Mouse (Mus musculus): ENCODE results near the gene Pcx.

The Pcx gene

GRCm38 (mm10) chr19:4589081-4589480, 78.8 kb downstream of the Pcx start:
- DNase-seq: no peak

- no peak for DNase-seq
Measured at GRCm38 (mm10) chr19:4590025-4590424, 79.8 kb downstream of the Pcx start.

- no peak for DNase-seq
Measured at GRCm38 (mm10) chr19:4593792-4594522, 83.7 kb downstream of the Pcx start.

DNA sequence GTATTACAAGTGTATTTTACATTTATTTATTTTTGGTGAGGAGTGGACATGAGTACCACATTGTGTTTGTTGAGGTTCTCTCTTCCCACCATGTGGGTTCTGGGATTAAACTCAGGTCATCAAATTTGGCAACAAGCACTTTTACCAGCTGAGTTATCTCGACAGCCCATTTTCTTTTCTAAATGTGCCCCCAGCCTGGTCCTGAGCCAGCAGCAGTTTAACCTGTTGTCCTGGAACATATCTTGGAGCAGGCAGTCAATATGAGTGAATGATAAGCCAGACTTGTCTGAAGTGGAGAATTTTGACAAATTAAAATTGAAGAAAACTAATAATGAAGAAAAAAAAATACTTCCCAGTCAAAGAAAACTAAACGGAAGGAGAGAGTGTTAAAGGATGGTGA, 85.8 kb downstream of the Pcx start:
- no peak for DNase-seq

- peak; percentile 86 for DNase-seq
Measured at GRCm38 (mm10) chr19:4602459-4602858, 92.2 kb downstream of the Pcx start.

DNA sequence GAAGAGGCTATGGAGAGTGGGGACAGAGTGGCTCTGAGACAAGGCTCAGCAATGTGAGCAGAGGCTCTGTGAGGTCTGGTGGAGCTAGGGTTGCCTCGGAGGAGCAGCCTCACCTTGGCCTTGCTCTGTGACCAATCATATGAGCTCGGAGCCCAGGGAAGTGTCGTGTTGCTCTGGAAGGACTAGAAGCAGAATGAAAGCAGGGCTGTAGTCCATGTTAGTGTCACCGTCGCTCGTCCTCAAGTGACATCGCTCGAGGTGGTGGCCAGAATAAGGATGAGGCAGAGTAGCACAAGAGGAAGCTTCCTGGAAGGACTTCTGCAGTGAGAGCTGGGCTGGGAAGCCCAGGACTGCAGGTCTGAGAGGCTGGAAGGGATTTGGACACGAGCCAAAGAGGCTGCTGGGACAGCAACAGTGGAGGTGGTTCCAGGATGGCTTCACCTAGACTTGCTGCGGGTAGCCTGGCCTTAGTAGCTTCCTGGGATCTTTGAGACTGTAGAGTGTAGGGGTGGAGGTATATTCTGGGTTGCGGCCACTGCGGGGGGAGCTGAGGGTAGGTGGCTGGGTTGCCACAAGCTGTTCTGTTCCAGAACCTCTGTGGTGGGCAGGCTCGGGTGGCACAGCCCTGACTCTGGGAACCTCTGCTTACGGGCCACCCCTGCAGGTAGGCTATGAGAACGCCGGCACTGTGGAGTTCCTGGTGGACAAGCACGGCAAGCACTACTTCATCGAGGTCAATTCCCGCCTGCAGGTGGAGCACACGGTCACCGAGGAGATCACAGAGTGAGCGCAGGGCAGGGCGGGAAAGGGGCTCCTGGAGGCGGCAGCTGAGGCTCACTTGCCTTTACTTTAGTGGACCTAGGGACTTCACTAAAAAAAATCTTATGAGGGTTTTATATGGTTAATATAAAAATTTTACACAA, 93.8 kb downstream of the Pcx start:
- peak; percentile 86 for DNase-seq

DNA sequence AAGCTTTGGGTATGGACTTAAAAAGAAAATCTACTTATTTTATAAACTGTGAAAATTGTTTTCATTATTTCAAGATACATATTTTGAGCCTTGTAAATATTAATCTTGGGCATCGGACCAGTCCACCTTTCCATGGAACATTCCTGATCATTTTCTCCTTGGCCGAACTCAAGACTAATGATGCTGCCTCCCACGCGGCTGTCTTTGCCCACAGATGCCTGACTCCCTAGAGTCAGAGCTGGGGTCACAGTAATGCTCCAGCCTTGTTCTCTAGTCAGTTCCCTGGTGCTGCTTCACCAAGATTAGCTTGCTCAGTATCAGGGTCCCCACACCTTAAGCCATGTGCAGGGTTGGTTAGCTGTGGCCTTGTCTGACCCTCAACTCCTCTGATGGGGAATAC, 95.4 kb downstream of the Pcx start:
- peak; percentile 76 for DNase-seq

GRCm38 (mm10) chr19:4607406-4607805, 97.1 kb downstream of the Pcx start:
- DNase-seq: peak; percentile 86

DNA sequence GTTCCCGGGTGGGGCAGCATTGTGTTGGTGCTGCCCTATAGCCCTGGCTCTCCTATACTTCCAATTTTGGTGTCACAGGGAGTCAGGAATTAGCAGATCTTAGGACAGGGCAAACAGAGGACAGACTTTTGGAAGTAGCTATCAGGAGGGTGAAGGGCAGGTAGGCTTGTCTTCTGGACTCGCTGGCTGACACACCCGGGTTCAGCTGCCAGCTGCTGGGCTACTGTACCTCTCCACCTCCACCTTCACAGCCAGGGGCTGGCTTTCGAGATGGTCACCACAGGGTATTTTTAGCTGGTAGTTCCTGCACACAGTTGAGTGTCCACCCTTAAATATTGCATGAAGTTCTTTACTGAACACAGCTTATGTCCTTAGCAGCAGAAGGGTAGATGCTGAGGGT, 98.2 kb downstream of the Pcx start:
- peak; percentile 94 for DNase-seq

DNA sequence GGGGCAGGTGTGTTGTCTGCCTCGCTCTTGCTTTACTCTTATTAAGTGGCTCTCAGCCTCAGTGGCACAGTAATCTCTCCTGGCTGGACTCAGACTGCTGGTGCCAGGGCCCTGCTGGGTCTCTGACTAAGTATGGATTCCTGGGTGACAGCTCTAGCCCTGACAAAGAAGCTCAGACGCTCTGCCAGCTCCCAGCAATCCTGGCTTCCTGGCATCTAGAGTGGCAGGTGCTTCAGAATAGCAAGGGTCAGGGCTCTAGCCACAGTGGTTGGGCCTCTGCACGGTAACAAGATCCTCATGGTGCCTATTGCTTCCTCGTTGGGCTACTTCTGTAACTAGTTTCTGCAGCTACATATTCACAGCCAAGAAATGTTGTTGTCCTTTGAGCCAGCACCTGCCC, 99.8 kb downstream of the Pcx start:
- DNase-seq: peak; percentile 96

GRCm38 (mm10) chr19:4612181-4612961, 102.1 kb downstream of the Pcx start:
- DNase-seq: peak; percentile 92

DNA sequence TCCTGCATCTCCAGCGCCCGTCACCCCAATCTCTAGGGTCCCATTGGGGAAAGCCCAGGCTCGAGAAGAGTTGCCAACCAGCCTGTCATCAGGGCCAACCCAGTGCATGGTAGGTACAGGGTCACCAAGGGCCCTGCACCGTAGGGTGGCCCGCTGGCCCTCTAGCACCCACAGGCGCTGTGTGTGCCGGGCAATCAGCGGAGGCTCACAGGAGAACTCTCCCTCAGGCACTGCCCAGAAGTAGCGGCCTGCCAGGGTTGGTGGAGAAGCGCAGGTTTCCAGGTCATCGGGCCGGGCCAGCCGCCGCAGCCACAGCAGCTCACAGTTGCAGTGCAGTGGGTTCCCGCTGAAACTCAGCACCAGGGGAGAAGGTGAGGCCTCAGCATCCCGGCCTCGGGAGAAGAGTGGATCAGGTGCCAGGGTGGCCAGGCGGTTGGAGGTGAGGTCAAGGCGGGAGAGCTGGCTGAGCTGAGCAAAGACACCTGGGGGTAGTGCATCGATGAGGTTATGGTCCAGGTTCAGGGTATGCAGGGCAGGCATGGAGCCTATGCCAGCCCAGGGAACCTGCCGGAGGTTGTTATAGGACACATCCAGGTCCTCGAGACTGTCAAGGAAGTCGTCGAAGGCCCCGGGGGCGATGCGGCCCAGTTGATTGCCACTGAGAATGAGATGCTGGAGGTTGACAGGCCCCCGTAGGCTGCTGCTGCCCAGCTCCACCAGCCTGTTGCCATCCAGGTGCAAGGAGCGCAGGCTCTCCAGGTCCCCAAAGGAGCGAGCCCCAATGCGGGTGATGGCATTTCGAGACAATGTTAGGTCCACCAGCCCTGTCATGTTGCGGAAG, 103.4 kb downstream of the Pcx start:
- peak; percentile 91 for DNase-seq

GRCm38 (mm10) chr19:4614305-4615150, 104.3 kb downstream of the Pcx start:
- DNase-seq: peak; percentile 93

DNA sequence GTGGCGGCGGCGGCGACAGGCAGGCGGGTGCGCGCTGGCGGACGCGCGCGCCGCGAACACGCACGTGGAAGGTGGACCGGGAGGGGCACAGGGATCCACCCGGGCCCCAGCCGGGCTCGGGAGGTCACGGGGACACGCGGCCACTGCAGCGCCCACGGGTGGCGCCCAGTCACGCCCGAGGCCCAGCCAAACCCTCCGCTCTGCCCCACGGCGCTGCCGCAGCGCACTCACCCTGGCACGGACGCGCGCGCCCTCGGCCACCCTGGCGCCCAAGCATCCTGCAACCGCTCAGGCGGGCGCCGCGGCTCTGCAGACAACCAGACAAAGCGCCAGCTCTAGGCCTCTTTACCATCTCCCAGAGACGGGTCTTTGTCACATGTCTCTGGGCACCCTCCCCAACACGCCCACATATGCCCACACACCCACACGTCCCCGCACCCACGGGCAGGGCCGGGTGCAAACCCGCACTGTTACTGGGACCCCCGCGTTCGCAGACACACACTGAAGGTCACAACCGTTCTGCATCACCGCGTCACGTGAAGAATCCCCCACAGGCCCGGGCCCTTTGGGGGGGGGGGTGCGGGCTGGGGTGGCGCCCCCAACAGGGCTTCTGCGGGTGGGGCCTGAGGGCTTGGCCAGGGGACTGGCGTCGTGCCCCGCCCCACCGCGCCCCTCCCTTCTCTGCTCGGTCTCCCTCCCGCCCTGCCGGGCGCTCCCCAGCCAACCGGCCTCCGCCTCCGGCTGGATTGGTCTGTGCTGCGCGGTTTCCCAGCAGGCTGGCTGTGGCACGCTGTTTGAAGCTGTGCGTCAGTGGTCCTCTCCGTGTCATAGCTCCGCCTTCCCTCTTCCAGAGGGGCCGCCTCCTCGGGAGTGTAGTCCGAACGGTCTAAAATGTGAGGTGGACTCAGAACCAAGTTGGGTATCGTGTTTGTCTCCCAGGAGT, 105.2 kb downstream of the Pcx start, which contains the start of gene Lrfn4:
Gene Lrfn4 (minus strand): TSS at position 517 of the 943 bp plus-strand sequence.
- peak; percentile 99 for DNase-seq

DNA sequence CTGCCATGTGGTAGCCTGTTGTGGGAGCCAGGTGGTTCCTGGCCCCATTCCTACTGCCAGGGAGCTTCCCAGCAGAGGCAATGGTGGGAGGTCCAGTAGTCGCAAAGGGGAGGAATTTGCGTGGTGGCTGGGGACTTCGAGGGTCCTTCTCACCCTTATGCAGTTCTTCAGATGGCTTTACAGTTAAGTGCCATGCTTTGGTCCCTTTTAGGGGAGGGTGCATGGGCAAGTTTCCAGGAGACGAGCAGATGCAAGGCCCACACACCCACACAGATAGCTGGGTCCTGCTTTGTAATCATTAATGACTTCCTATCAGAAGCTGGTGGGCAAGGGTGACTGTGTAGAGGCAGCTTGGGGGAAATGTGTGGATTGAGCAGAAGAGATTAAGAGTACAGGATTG, 106.3 kb downstream of the Pcx start:
- no peak for DNase-seq

DNA sequence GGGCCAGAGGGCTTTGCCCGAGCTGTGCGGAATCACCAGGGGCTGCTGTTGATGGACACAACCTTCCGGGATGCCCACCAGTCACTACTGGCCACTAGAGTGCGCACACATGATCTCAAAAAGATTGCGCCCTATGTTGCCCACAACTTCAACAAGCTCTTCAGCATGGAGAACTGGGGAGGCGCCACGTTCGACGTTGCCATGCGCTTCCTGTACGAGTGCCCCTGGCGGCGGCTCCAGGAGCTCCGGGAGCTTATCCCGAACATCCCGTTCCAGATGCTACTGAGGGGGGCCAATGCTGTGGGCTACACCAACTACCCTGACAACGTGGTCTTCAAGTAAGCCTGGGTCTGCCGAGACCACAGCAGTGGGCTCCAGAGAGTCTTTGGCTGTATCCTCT, 107.9 kb downstream of the Pcx start:
- DNase-seq: no peak

GRCm38 (mm10) chr19:4619461-4619860, 109.2 kb downstream of the Pcx start:
- DNase-seq: peak; percentile 90

GRCm38 (mm10) chr19:4620721-4621120, 110.4 kb downstream of the Pcx start:
- peak; percentile 88 for DNase-seq

DNA sequence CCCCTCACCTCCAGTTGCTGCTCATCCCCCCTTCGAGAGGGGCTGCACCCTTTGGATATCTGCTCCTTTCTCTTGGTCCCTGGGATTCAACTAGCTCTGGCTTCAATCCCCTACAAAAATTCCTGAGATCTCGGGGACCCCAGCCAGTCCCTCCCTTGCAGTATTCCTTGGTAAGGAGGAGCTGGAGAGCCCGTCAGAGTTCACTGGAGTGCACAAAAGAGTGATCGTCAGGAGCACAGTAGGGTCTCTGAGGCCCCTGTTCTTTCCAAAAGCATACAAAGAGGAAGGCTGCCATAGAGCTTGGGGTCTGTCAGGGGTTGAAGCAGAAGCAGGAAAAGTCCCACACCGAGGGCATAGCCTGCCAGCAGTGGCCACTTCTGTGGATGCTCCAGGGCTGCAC, 112.5 kb downstream of the Pcx start:
- peak; percentile 87 for DNase-seq

GRCm38 (mm10) chr19:4623419-4623818, 113.1 kb downstream of the Pcx start:
- DNase-seq: peak; percentile 88

Measured in heart, adult 11 months (tissue).